Mouse (Mus musculus) heart, embryonic 12.5 days (tissue): ENCODE results near the gene Mpv17. TPM values are rescaled to one million over a fixed set of nuclear protein-coding genes. Genes with fewer than 3 reads are reported as not detected.

ENCODE experiments used
- ATAC-seq: fragments of 200-750 bp; cut with Nextera tagmentation; 2 replicates; pipeline ENCODE4 v1.8.0; 2017; ENCODE audit warnings: moderate TSS enrichment, moderate library complexity; ENCODE audit not compliant: insufficient number of reproducible peaks, low FRiP score
- H3K27ac ChIP-seq: fragments of 300-500 bp; sonication (generic); 2 replicates; pipeline ENCODE4 v1.5.1; 2016; ENCODE audit warnings: mild to moderate bottlenecking, moderate library complexity; ENCODE audit not compliant: poor library complexity, severe bottlenecking
- H3K27me3 ChIP-seq: fragments of 300-500 bp; sonication (generic); replicated peaks from 2 replicates; pipeline ENCODE4 v1.6.1; 2016; ENCODE audit warnings: mild to moderate bottlenecking, moderate library complexity
- H3K36me3 ChIP-seq: fragments of 300-500 bp; sonication (generic); 2 replicates; pipeline ENCODE4 v1.6.1; 2016; ENCODE audit warnings: mild to moderate bottlenecking, moderate library complexity
- H3K4me1 ChIP-seq: fragments of 300-500 bp; sonication (generic); replicated peaks from 2 replicates; pipeline ENCODE4 v1.6.1; 2016; ENCODE audit warnings: mild to moderate bottlenecking
- H3K4me2 ChIP-seq: fragments of 300-500 bp; sonication (generic); 2 replicates; pipeline ENCODE4 v1.6.1; 2016; ENCODE audit warnings: mild to moderate bottlenecking, moderate library complexity
- H3K4me3 ChIP-seq: fragments of 300-500 bp; sonication (generic); 2 replicates; pipeline ENCODE4 v1.5.1; 2016; ENCODE audit warnings: mild to moderate bottlenecking
- H3K9ac ChIP-seq: fragments of 300-500 bp; sonication (generic); 2 replicates; pipeline ENCODE4 v1.6.1; 2016; ENCODE audit warnings: mild to moderate bottlenecking, moderate library complexity
- H3K9me3 ChIP-seq: fragments of 300-500 bp; sonication (generic); replicated peaks from 2 replicates; pipeline ENCODE4 v1.6.1; 2016; ENCODE audit warnings: mild to moderate bottlenecking, moderate library complexity
- WGBS: fragments of 180-500 bp; shearing (Covaris S2); methylation state at CpG from one replicate; pipeline ENCODE4 v1.1.7; 2016; 5-methylcytosine and 5-hydroxymethylcytosine counted together
- polyA plus RNA-seq: library from polyadenylated mRNA; unstranded; fragments of >200 nt; fragmentation: Nextera tagmentation; extraction: Ambion mirVana; gene quantifications from 2 replicates; pipeline ENCODE4 v1.2.1, GENCODE M21; 2016

Gene Mpv17
- polyA plus RNA-seq, 1 experiment from 2014 or later = 66.8 TPM

DNA sequence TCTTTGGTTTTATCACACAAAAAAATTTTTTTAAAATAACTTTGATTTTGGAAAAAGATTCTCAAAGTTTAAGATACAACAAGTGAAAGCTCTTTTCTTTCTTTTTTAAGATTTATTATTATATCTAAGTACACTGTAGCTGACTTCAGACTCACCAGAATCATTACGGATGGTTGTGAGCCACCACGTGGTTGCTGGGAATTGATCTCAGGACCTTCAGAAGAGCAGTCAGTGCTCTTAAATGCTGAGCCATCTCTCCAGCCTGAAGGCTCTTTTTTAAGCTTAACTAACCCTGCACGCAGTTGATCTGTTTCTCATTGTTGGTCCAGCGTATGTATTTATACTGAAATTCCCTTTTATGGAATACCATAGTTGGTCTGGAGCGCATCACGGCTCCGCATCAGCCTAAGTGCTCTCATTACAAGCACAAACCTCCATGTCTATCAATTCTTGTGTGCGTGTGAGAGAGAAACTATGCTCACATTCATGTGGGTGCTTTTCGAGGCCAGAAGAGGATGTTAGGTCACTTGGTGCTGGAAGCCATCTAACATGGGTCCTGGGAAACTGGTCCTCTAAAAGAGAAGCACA lies 27.2 kb upstream of the Mpv17 start:
- Histone ChIP-seq H3K27ac (no peak overlapping the region), H3K4me2 (no peak overlapping the region), H3K4me3 (no peak overlapping the region), H3K9ac (no peak overlapping the region), H3K27me3 (no peaks in the 10 kb centered on the region), H3K9me3 (no peaks in the 10 kb centered on the region), H3K36me3 (0 out of 2 replicates have a peak, but pooled peaks cover 5% of the 10 kb centered on the region), H3K4me1 (0 out of 2 replicates have a peak, but pooled peaks cover 2% of the 10 kb centered on the region)
- no peak for ATAC-seq
- 94% methylated on average over 9 of the region's 9 CpGs for WGBS

DNA sequence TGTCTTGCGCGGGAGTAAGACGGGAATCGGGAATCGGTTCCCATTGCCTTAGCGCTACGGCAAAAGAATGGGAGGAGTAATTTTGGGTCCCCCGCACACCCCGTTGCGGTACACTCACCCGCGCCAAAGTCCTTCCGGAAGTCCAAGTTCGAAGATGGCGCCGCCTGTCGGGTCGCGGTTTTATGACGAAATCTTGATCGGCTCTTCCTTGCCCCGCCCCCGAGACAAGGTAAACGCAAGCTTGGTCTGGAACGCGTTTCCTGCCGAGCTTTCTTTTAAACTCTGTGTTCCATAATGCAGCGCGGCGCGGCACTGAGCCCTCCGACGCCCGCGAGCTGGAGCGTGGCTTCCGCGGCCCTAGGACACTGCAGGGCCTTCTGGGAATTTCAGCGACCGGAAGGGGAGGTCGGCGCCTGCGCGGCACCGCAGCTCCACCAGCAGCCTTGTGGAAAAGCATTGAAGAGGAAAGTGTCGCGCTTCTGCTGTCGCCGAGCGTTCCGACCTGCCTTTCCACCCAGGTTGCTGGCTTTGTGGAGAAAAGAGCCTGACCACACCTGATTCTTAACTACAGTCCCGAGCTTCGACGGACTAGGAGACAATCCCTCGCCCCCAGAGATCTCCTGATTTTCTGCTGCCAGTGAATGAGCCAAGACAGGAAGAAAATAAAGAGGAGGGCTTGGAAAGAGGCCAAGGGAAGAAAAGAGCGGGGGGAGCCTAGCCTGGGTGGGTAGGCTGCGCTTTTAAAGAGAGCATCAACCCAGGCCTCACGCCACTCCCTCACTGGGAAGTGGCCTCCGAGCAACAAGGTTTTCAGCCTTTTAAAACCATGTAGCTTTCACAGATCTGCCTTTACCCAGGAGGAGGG lies 25.9 kb upstream of the Mpv17 start, which contains the start of the genes Gm29609 and Gtf3c2:
Gene Gm29609, minus strand, starts transcription at position 146 of the 865 bp plus-strand sequence.
Gene Gtf3c2, minus strand, starts transcription at position 379 of the 865 bp plus-strand sequence.
- H3K27ac ChIP-seq = peak within 1 kb of the TSS; percentile 95
- H3K4me2 ChIP-seq = peak within 1 kb of the TSS; percentile 90
- under 1% methylated on average over 59 of the region's 59 CpGs for WGBS
- peak within 1 kb of the TSS; percentile 81 for H3K9ac ChIP-seq
- H3K9me3 ChIP-seq = no peaks in the 10 kb centered on the region
- H3K4me1 ChIP-seq = 0 out of 2 replicates have a peak, but pooled peaks cover 2% of the 10 kb centered on the region
- H3K27me3 ChIP-seq = no peaks in the 10 kb centered on the region
- H3K36me3 ChIP-seq = peaks cover 5% of the 10 kb centered on the region; the same call in 1 of the 2 replicates
- peak; percentile 95 for ATAC-seq
- H3K4me3 ChIP-seq = peak within 1 kb of the TSS; percentile 90

DNA sequence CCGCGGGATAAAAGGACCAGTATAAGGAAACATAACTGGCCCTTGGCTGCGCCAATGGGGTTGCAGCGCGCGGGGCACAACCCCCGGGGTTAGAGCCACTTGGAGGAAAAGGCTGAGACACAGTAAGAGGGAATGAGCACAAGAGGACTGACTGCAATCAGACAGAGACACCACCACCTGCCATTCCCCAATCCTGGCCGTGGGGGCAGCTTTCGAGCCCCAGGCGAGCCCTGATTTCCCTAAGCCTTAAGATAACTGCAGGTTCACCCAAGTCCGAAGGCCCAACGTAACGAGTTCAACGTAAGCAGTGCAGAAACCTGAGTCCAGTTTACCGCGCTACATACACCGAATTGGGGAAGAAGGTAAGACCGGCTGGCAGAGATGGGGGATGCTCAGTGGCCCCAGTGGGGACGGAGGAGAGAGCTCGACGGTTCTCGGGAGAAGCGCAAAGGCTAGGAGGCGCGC lies 25.3 kb upstream of the Mpv17 start:
- ATAC-seq = peak; percentile 54
- Histone ChIP-seq H3K36me3 (peaks cover 9% of the 10 kb centered on the region), H3K4me2 (peak overlapping the region; percentile 90), H3K27ac (peak overlapping the region; percentile 95), H3K4me1 (0 out of 2 replicates have a peak, but pooled peaks cover 2% of the 10 kb centered on the region), H3K27me3 (no peaks in the 10 kb centered on the region), H3K9me3 (no peaks in the 10 kb centered on the region), H3K4me3 (peak overlapping the region; percentile 90), H3K9ac (peak overlapping the region; percentile 81)
- 0% methylated on average over 25 of the region's 25 CpGs for WGBS

DNA sequence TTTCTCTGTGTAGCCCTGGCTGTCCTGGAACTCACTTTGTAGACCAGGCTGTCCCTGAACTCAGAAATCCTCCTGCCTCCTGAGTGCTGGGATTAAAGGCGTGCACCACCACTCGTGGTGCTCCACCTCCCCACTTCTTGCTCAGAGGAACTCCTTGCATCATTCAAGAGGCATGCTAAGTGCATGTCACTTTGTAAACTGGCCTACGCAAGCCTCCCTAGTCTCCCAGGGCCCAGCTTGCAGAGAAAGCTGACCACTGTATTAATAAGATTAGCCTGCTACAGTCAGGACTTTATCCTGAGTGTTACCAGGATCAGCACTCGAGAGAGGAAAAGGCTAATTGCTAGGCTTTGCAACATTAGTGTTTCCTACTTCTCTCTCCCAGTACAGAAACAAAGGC lies 14.6 kb upstream of the Mpv17 start:
- no peak for ATAC-seq
- H3K36me3 ChIP-seq = peaks cover 92% of the 10 kb centered on the region
- H3K4me2 ChIP-seq = no peak overlapping the region
- no peak overlapping the region for H3K27ac ChIP-seq
- H3K9me3 ChIP-seq = no peaks in the 10 kb centered on the region
- 77% methylated on average over 4 of the region's 4 CpGs for WGBS
- no peak overlapping the region for H3K9ac ChIP-seq
- no peaks in the 10 kb centered on the region for H3K4me1 ChIP-seq
- H3K27me3 ChIP-seq = no peaks in the 10 kb centered on the region
- H3K4me3 ChIP-seq = no peak overlapping the region

DNA sequence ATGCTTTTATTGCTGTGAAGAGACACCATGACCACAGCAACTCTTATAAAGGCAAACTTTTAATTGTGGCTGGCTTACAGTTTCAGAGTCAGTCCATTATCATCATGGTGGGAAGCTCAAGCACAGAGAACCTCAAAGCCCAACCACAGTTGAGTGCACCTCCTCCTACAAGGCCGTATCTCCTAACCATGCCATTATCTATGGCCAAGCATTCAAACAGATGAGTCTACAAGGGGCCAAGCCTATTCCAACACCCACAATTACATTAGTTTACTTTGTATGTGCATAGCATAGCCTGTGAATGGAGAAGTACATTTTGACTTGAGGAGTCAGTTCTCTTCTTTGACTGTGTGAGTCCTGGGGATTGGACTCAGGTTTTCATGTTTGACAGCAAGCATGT lies 10.8 kb upstream of the Mpv17 start:
- Histone ChIP-seq H3K4me1 (no peaks in the 10 kb centered on the region), H3K9me3 (no peaks in the 10 kb centered on the region), H3K4me2 (no peak overlapping the region), H3K4me3 (no peak overlapping the region), H3K9ac (no peak overlapping the region), H3K27me3 (no peaks in the 10 kb centered on the region), H3K27ac (no peak overlapping the region), H3K36me3 (peaks cover 93% of the 10 kb centered on the region)
- WGBS = 80% methylated on average over 1 of the region's 1 CpGs
- ATAC-seq = no peak

DNA sequence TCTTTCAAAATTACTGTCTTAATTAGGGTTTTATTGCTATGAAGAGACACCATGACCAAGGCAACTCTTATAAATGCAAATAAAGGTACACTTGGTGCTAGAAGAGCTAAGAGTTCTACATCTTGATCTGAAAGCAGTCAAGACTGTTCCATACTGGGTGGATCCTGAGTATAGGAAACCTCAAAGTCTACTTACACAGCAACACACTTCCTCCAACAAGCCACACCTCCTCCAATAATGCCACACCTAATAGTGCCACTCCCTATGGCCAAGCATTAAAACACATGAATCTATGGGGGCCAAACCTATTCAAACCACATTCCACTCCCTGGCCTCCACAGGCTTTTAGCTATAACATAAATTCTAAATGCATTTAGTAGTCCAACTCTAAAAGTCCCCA lies 8.4 kb upstream of the Mpv17 start:
- no peaks in the 10 kb centered on the region for H3K27me3 ChIP-seq
- no peak for ATAC-seq
- H3K9me3 ChIP-seq = no peaks in the 10 kb centered on the region
- H3K36me3 ChIP-seq = peaks cover 93% of the 10 kb centered on the region
- H3K9ac ChIP-seq = no peak overlapping the region
- H3K27ac ChIP-seq = no peak overlapping the region
- no peak overlapping the region for H3K4me3 ChIP-seq
- H3K4me2 ChIP-seq = no peak overlapping the region
- H3K4me1 ChIP-seq = no peaks in the 10 kb centered on the region

GRCm38 (mm10) chr5:31153516-31154151 lies 417 bp downstream of the Mpv17 start:
- peak overlapping the region; percentile 65 for H3K9ac ChIP-seq
- peaks cover 35% of the 10 kb centered on the region for H3K36me3 ChIP-seq
- peak overlapping the region; percentile 37 for H3K27ac ChIP-seq
- H3K4me3 ChIP-seq = peak overlapping the region; percentile 55
- 0 out of 2 replicates have a peak, but pooled peaks have one; percentile 4 for ATAC-seq
- 28% methylated on average over 6 of the region's 6 CpGs for WGBS
- no peaks in the 10 kb centered on the region for H3K9me3 ChIP-seq
- H3K27me3 ChIP-seq = no peaks in the 10 kb centered on the region
- H3K4me1 ChIP-seq = peaks cover 19% of the 10 kb centered on the region
- peak overlapping the region; percentile 93 for H3K4me2 ChIP-seq

- no peaks in the 10 kb centered on the region for H3K27me3 ChIP-seq
- H3K4me2 ChIP-seq = no peak overlapping the region
- no peaks in the 10 kb centered on the region for H3K9me3 ChIP-seq
- H3K36me3 ChIP-seq = peaks cover 33% of the 10 kb centered on the region
- WGBS = 72% methylated on average over 3 of the region's 3 CpGs
- H3K27ac ChIP-seq = no peak overlapping the region
- no peak overlapping the region for H3K4me3 ChIP-seq
- peaks cover 19% of the 10 kb centered on the region for H3K4me1 ChIP-seq
- H3K9ac ChIP-seq = no peak overlapping the region
- ATAC-seq = no peak
Observed at GRCm38 (mm10) chr5:31151746-31152145, 2.3 kb downstream of the Mpv17 start.

DNA sequence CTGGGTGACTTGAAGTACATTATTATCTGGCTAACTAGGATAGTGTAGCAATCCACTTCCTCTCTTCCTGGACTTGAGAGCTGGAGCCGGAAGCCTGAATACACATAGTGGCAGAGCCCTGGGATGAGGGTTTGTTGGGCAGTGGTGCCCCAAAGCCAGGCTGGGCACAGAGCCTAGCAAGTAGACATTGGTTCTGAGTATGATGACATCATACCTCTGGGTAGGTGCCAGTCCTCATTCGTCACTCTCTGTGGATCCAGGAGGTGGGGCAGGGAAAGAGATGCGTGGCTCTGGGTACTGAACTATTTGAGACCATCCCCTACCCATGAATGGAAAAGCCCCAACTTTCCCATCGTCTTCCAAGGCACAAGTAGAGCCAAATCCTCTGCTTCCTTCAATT lies 4.3 kb downstream of the Mpv17 start:
- H3K4me3 ChIP-seq = no peak overlapping the region

GRCm38 (mm10) chr5:31138968-31139425 lies 15.1 kb downstream of the Mpv17 start:
- no peak for ATAC-seq
- Histone ChIP-seq H3K27me3 (peaks cover 64% of the 10 kb centered on the region), H3K36me3 (peaks cover 16% of the 10 kb centered on the region), H3K9ac (no peak overlapping the region), H3K4me1 (peaks cover 26% of the 10 kb centered on the region), H3K4me3 (peak overlapping the region; percentile 41), H3K27ac (no peak overlapping the region), H3K9me3 (no peaks in the 10 kb centered on the region), H3K4me2 (peak overlapping the region; percentile 74)
- WGBS = 8% methylated on average over 9 of the region's 9 CpGs

More for the DNA sequence above, 4.3 kb downstream of the Mpv17 start:
- H3K4me1 ChIP-seq = peaks cover 19% of the 10 kb centered on the region
- no peak overlapping the region for H3K4me2 ChIP-seq
- 80% methylated on average over 4 of the region's 4 CpGs for WGBS
- H3K27ac ChIP-seq = no peak overlapping the region
- no peak for ATAC-seq
- H3K27me3 ChIP-seq = no peaks in the 10 kb centered on the region
- no peak overlapping the region for H3K9ac ChIP-seq
- H3K9me3 ChIP-seq = no peaks in the 10 kb centered on the region
- peaks cover 42% of the 10 kb centered on the region for H3K36me3 ChIP-seq
